Mouse (Mus musculus) bone marrow macrophage, adult 2 months (primary cell): Measurements from ENCODE around the gene Dnah2.

ENCODE experiments used
- CTCF ChIP-seq: IDR thresholded peaks from 2 replicates; pipeline ENCODE4 v1.5.1; 2012; ENCODE audit warnings: low read depth, mild to moderate bottlenecking, low read length, moderate library complexity
- POLR2A ChIP-seq: IDR thresholded peaks from 2 replicates; pipeline ENCODE4 v1.6.1; 2012; ENCODE audit warnings: mild to moderate bottlenecking, low read depth, low read length, borderline replicate concordance

- TF ChIP-seq CTCF (no peak), POLR2A (no peak)
Observed at GRCm38 (mm10) chr11:69411538-69412203, 137.2 kb downstream of the Dnah2 start.
